Comparison of ENCODE assay signal across 8 mouse cellular contexts in genomic region chr9:18293026-18293781, GRCm38 (mm10). TPM values are rescaled to one million over a fixed set of nuclear protein-coding genes. Genes with fewer than 3 reads are reported as not detected.
A peak's percentile ranks its signal among the peaks of the same experiment; 100 is the strongest.
DNase-seq lines count a peak whose midpoint lies in the region; ATAC-seq and TF ChIP-seq lines count a peak whose summit lies in the region.

No protein-coding gene starts in this region.

- peak overlapping the region; percentile 56 for H3K4me2 ChIP-seq in hindbrain, embryonic 11.5 days (replicated peaks; ENCODE audit: low read depth, low read length)
- H3K4me2 ChIP-seq in midbrain, embryonic 12.5 days (replicated peaks) = peak overlapping the region; percentile 81

- H3K4me3 ChIP-seq in kidney, adult 2 months (ENCODE audit: insufficient read depth, low read depth, low read length) = peak overlapping the region; percentile 99
- peak overlapping the region; percentile 72 for H3K4me3 ChIP-seq in hindbrain, embryonic 11.5 days (ENCODE audit: low read depth, low read length)
- peak overlapping the region; percentile 68 for H3K4me3 ChIP-seq in midbrain, embryonic 12.5 days

- ATAC-seq in hindbrain, embryonic 11.5 days (ENCODE audit: low FRiP score) = no peak
- no peak for ATAC-seq in midbrain, embryonic 12.5 days (ENCODE audit: low FRiP score, low read depth)

- H3K4me1 ChIP-seq in kidney, adult 2 months (ENCODE audit: control insufficient read depth, insufficient read depth, low read length) = peaks cover 3% of the 10 kb centered on the region
- H3K4me1 ChIP-seq in hindbrain, embryonic 11.5 days (replicated peaks; ENCODE audit: control insufficient read depth, insufficient read depth, low read length) = no peaks in the 10 kb centered on the region; the same call in 1 of the 2 replicates
- H3K4me1 ChIP-seq in midbrain, embryonic 12.5 days = peaks cover 11% of the 10 kb centered on the region

- H3K36me3 ChIP-seq in kidney, adult 2 months (ENCODE audit: control insufficient read depth, insufficient read depth, low read length) = no peaks in the 10 kb centered on the region; the same call in 1 of the 2 replicates
- no peaks in the 10 kb centered on the region for H3K36me3 ChIP-seq in hindbrain, embryonic 11.5 days (ENCODE audit: control insufficient read depth, insufficient read depth, low read length)
- H3K36me3 ChIP-seq in midbrain, embryonic 12.5 days = peaks cover 12% of the 10 kb centered on the region

- TF ChIP-seq CTCF in kidney, adult 2 months (conservative IDR thresholded peaks at IDR 0.05; ENCODE audit: insufficient read depth, insufficient read length, low read depth, low read length) = no peak

- DNase-seq in kidney, adult 2 months = peak; percentile 4
- DNase-seq in kidney, adult 18-20 months = no peak
- DNase-seq in MEL-GATA-1-ER (ENCODE audit: extremely low read depth, low read depth) = peak; percentile 84
- DNase-seq in hindbrain, embryonic 11.5 days (ENCODE audit: low spot score) = no peak
- no peak for DNase-seq in layer of hippocampus, postnatal 14 days (ENCODE audit: low spot score in 2 of 2)
- no peak for DNase-seq in thymus, postnatal 4 days
- no peak for DNase-seq in thymus, postnatal 14 days

- whole genome bisulfite sequencing in kidney, adult 2 months = 19% methylated on average over 6 of the region's 6 CpGs
- 57% methylated on average over 6 of the region's 6 CpGs for WGBS in hindbrain, embryonic 11.5 days
- 60% methylated on average over 6 of the region's 6 CpGs for WGBS in midbrain, embryonic 12.5 days

- TF ChIP-seq POLR2A in kidney, adult 2 months (IDR thresholded peaks at IDR 0.05; ENCODE audit: low read depth, low read length) = no peak

- H3K9me3 ChIP-seq in hindbrain, embryonic 11.5 days (ENCODE audit: control insufficient read depth, low read length) = no peaks in the 10 kb centered on the region
- no peaks in the 10 kb centered on the region for H3K9me3 ChIP-seq in midbrain, embryonic 12.5 days

- no peaks in the 10 kb centered on the region for H3K27me3 ChIP-seq in kidney, adult 2 months (replicated peaks; ENCODE audit: control insufficient read depth, insufficient read depth, low read length)
- no peaks in the 10 kb centered on the region for H3K27me3 ChIP-seq in hindbrain, embryonic 11.5 days (ENCODE audit: control insufficient read depth, insufficient read depth, low read length)
- no peaks in the 10 kb centered on the region for H3K27me3 ChIP-seq in midbrain, embryonic 12.5 days

- no peak overlapping the region for H3K27ac ChIP-seq in kidney, adult 2 months (ENCODE audit: insufficient read depth, low read depth, low read length)
- H3K27ac ChIP-seq in hindbrain, embryonic 11.5 days (ENCODE audit: low read depth, low read length) = peak overlapping the region; percentile 75; the same call in 1 of the 2 replicates
- H3K27ac ChIP-seq in midbrain, embryonic 12.5 days (replicated peaks) = no peak overlapping the region

- peak overlapping the region; percentile 89 for H3K9ac ChIP-seq in hindbrain, embryonic 11.5 days (ENCODE audit: low read depth, low read length)
- H3K9ac ChIP-seq in midbrain, embryonic 12.5 days (replicated peaks) = peak overlapping the region; percentile 79

RNA-seq across cellular contexts. Expression of gene Chordc1, which starts 1.3 kb away (rescaled TPM):
- 28.7 and 31.9 TPM in 2 replicates for polyA plus RNA-seq in kidney, adult 2 months (2012; rRNA removed)
- 140 and 143 TPM in 2 replicates for polyA plus RNA-seq in hindbrain, embryonic 11.5 days (2014; fragmentation: Nextera tagmentation; extraction: Ambion mirVana)
- 134 and 159 TPM in 2 replicates for polyA plus RNA-seq in midbrain, embryonic 12.5 days (2016; fragmentation: Nextera tagmentation; extraction: Ambion mirVana)
- total RNA-seq in layer of hippocampus, postnatal 14 days (2021) = 10 to 100 TPM; 84.8 to 88.9 TPM

Comparison
In these comparisons a context has a peak if more than half of its experiments do, and no peak if none do; other contexts are left out.
1. DNase-seq: peak in kidney, adult 2 months (single experiment) and MEL-GATA-1-ER (single experiment); none in kidney, adult 18-20 months (single experiment), hindbrain, embryonic 11.5 days (single experiment), layer of hippocampus, postnatal 14 days (0 of 2), thymus, postnatal 4 days (single experiment) and thymus, postnatal 14 days (single experiment).
2. Peak in every context shown above with its lines, with median percentiles within 50 percentile points of each other: H3K4me3 ChIP-seq.